Mouse (Mus musculus) retina, postnatal 1 day (tissue): Measurements from ENCODE around the gene Foxl1.
A peak's percentile ranks its signal among the peaks of the same experiment; 100 is the strongest.

Experiments
- DNase-seq: peaks from one replicate; pipeline ENCODE4 v3.0.0-alpha.2; 2012

Gene Foxl1

GRCm38 (mm10) chr8:121172567-121172966 lies 44.8 kb downstream of the Foxl1 start:
- DNase-seq: no peak

GRCm38 (mm10) chr8:121174178-121174577 lies 46.4 kb downstream of the Foxl1 start:
- DNase-seq: peak; percentile 35

- no peak for DNase-seq
These were observed 47.2 kb downstream of the Foxl1 start for GRCm38 (mm10) chr8:121174721-121175539.

- no peak for DNase-seq
These were observed 47.9 kb downstream of the Foxl1 start for GRCm38 (mm10) chr8:121175540-121176090.

GRCm38 (mm10) chr8:121176291-121176690 lies 48.6 kb downstream of the Foxl1 start:
- DNase-seq: peak; percentile 45
